Comparison of ENCODE assay signal across 20 mouse cellular contexts in genomic region chr2:68160566-68160965, GRCm38 (mm10).
DNase-seq lines count a peak whose midpoint lies in the region; ATAC-seq lines count a peak whose summit lies in the region.
"Had no signal": no experiment of that assay in that cellular context is flagged by ENCODE, and none has a peak within 500 bp of the region (broad histone marks: within the 10 kb centered on the region; RNA-seq: fewer than 3 reads in every experiment).

No protein-coding gene starts in this region.

- peak; percentile 40; the same call in 1 of the 2 replicates for ATAC-seq in cerebellum, adult (ENCODE audit: insufficient number of reproducible peaks, low FRiP score, low TSS enrichment)
- ATAC-seq: activated CD4-positive, CD25-positive, alpha-beta regulatory T cell, adult 4 months; forebrain, embryonic 14.5 days; forebrain, postnatal 0 days; hindbrain, postnatal 0 days; inflammation-experienced regulatory T-cells, adult 6 months; intestine, embryonic 16.5 days had no signal

- DNase-seq in cerebellum, adult 8-10 months, result no peak
- DNase-seq in cerebellum, adult 18-20 months, result peak; percentile 10 to 11
- peak; percentile 72 to 85 for DNase-seq in cerebellum, postnatal 10 days
- no peak for DNase-seq in frontal cortex, postnatal 10 days (ENCODE audit: low spot score in 2 of 2)
- no peak for DNase-seq in layer of hippocampus, postnatal 25 days (ENCODE audit: extremely low spot score in 1 of 2, low spot score in 1 of 2)
- DNase-seq: adrenal gland, adult 8-10 months; adrenal gland, postnatal 25 days; forebrain, postnatal 0 days; gastrocnemius, postnatal 10 days; gastrocnemius, postnatal 36 days; heart, adult 2 months; heart, postnatal 14 days; heart, postnatal 4 days; kidney, adult 18-20 months had no signal

Comparison
In these comparisons a context has a peak if more than half of its experiments do, and no peak if none do; other contexts are left out.
1. DNase-seq: peak in cerebellum, adult 18-20 months (2 of 2) and cerebellum, postnatal 10 days (2 of 2); none in cerebellum, adult 8-10 months (single experiment), frontal cortex, postnatal 10 days (0 of 2) and layer of hippocampus, postnatal 25 days (0 of 2).